Mouse (Mus musculus) ES-Bruce4 (cell line): ENCODE measurements around the gene Shisa8. TPM values are rescaled to one million over a fixed set of nuclear protein-coding genes. Genes with fewer than 3 reads are reported as not detected.
A peak's percentile ranks its signal among the peaks of the same experiment; 100 is the strongest.

Experiments used
- H3K27ac ChIP-seq: 2 replicates; pipeline ENCODE4 v1.5.1; 2012; ENCODE audit warnings: low read length, inconsistent platforms; ENCODE audit not compliant: insufficient read depth
- H3K27me3 ChIP-seq: 2 replicates; pipeline ENCODE4 v1.6.1; 2012; ENCODE audit warnings: mild to moderate bottlenecking, low read length, inconsistent platforms; ENCODE audit not compliant: control insufficient read depth, poor library complexity, insufficient read depth, severe bottlenecking
- H3K36me3 ChIP-seq: 2 replicates; pipeline ENCODE4 v1.6.1; 2012; ENCODE audit warnings: inconsistent platforms, mild to moderate bottlenecking, low read length, moderate library complexity; ENCODE audit not compliant: control insufficient read depth, poor library complexity, insufficient read depth, severe bottlenecking
- H3K4me1 ChIP-seq: one replicate; pipeline ENCODE4 v1.8.1; 2011; ENCODE audit warnings: low read length; ENCODE audit not compliant: control insufficient read depth, insufficient read depth
- H3K4me3 ChIP-seq: 2 replicates; pipeline ENCODE4 v1.5.1; 2011; ENCODE audit warnings: low read depth, mild to moderate bottlenecking, low read length
- H3K9ac ChIP-seq: 2 replicates; pipeline ENCODE4 v1.6.1; 2012; ENCODE audit warnings: low read depth, mild to moderate bottlenecking, inconsistent platforms; ENCODE audit not compliant: poor library complexity, severe bottlenecking
- H3K9me3 ChIP-seq: replicated peaks from 2 replicates; pipeline ENCODE4 v1.6.1; 2012; ENCODE audit warnings: mild to moderate bottlenecking, low read length, inconsistent platforms; ENCODE audit not compliant: control insufficient read depth, poor library complexity, insufficient read depth, severe bottlenecking
- CTCF ChIP-seq: IDR thresholded peaks from one replicate; pipeline ENCODE4 v1.8.1; 2011; ENCODE audit warnings: low read depth, low read length
- EP300 ChIP-seq: IDR thresholded peaks from 2 replicates; pipeline ENCODE4 v1.6.1; 2011; ENCODE audit warnings: low read depth, low read length; ENCODE audit not compliant: insufficient read depth
- POLR2A ChIP-seq: IDR thresholded peaks from one replicate; pipeline ENCODE4 v1.8.1; 2011; ENCODE audit warnings: low read length; ENCODE audit not compliant: insufficient read depth
- polyA plus RNA-seq: library from polyadenylated mRNA; stranded (reverse); fragments of >200 nt; gene quantifications from 2 replicates; pipeline ENCODE4 v1.2.4, GENCODE M21; 2011; ENCODE audit warnings: low read depth; ENCODE audit not compliant: missing spikeins, insufficient read depth, insufficient read length

The Shisa8 gene
- polyA plus RNA-seq, 1 experiment: 7.4 TPM

DNA sequence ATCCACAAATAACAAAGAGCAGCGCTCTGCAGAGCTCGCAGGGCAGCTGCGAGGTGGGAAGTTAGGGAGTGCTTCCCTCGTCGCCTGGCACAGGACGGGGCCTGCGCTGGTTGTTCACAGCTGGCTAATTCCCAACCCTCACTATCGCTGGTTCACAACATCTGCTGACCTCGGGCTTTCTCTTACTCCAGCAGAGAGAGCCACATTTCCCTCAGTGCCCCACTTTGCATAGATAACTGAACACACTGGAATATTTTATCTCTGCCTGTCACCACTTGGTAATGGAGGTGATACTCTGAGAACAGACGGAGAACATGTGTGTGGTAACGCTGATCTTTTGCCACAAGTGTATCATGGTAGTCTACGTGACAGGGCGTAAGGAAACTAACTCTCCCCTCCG lies 26.5 kb downstream of the Shisa8 start:
- H3K9ac ChIP-seq: no peak overlapping the region
- peak overlapping the region; percentile 64 for H3K27ac ChIP-seq
- no peak overlapping the region for H3K4me3 ChIP-seq
- H3K9me3 ChIP-seq: peaks cover 12% of the 10 kb centered on the region
- H3K27me3 ChIP-seq: no peaks in the 10 kb centered on the region
- peaks cover 2% of the 10 kb centered on the region for H3K4me1 ChIP-seq
- H3K36me3 ChIP-seq: peaks cover 44% of the 10 kb centered on the region
- TF ChIP-seq EP300 (no peak), POLR2A (no peak), CTCF (no peak)

DNA sequence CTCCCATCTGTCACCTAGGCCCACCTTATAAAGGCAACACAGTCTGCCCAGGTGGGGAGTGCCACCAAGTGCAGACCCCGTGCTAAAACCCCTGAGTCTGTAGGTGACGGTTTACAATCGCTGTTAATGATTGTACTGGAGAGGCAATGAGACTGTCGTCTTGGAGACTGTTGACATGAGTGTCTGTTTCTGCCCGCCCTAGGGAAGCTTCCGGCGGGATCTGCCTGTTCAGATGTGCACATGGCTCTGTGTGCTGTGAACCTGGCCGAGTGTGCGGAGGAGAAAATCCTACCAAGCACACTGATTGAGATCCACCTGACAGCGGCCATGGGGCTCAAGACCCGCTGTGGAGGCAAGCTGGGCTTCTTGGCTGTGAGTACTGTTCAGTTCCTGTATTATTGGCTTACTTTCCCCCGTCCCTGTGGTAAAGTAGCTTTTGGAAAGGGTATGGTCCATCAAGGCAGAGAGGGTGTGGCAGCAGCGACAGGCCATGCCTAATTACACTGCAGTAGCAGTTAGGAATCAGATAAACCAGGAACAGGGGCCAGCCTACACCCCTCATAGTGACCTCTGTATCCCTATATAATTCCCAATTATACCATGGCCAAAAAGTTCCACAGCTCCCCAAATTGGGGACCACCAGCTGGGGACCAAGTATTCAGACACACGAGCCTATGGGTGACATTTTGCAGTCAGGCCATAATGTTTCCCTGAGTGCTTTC lies 27.4 kb downstream of the Shisa8 start:
- peaks cover 2% of the 10 kb centered on the region for H3K4me1 ChIP-seq
- H3K9ac ChIP-seq: no peak overlapping the region
- no peak overlapping the region for H3K27ac ChIP-seq
- TF ChIP-seq EP300 (no peak), CTCF (no peak), POLR2A (no peak)
- H3K27me3 ChIP-seq: no peaks in the 10 kb centered on the region
- H3K9me3 ChIP-seq: peaks cover 12% of the 10 kb centered on the region
- H3K36me3 ChIP-seq: peaks cover 51% of the 10 kb centered on the region
- H3K4me3 ChIP-seq: no peak overlapping the region

DNA sequence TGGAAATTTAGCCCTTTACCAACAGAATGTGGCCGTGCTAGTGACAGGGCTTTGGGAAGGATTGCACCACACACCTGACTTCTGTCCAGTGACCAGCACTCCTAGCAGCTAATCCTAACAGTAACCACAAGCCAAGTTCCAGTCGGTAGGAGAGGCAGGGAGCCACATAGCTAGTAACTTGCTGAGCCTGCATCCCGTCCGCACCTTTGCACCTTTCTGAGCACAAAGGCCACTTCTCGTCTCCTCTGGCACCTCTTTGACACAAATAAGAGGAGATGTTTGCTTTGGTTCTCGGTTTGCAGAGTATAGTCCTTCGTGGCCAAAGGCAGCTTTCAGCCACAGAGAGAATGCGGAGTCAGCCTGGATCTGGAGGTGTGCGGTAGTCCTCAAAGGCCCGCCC lies 28.0 kb downstream of the Shisa8 start:
- H3K9ac ChIP-seq: no peak overlapping the region

DNA sequence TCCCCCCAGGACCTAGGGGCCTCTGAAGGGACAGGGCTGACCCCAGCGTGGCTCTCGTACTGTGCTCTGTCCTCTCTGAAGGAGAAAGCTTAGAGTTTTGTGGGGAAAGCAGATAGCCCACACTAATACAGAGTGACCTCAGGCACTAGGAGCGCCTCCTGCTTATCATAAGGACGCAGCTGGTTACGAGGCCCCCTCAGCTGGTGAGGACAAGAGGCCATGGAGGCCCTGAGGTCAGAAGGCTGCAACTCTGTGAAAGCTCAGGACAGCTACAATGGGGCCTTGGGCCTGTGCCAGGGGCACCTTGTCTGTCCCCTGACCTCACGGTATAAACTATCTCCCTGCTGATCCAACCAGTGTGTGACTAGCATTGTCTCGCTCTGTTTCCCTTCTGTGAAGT lies 28.4 kb downstream of the Shisa8 start:
- H3K9ac ChIP-seq: no peak overlapping the region
- no peaks in the 10 kb centered on the region for H3K27me3 ChIP-seq
- no peak overlapping the region for H3K27ac ChIP-seq

More for the DNA sequence above, 28.0 kb downstream of the Shisa8 start:
- H3K36me3 ChIP-seq: peaks cover 57% of the 10 kb centered on the region
- H3K9me3 ChIP-seq: peaks cover 12% of the 10 kb centered on the region
- no peak overlapping the region for H3K27ac ChIP-seq
- H3K4me1 ChIP-seq: peaks cover 2% of the 10 kb centered on the region
- no peak overlapping the region for H3K4me3 ChIP-seq
- no peaks in the 10 kb centered on the region for H3K27me3 ChIP-seq
- no peak for TF ChIP-seq EP300
- no peak for TF ChIP-seq POLR2A
- no peak for TF ChIP-seq CTCF

DNA sequence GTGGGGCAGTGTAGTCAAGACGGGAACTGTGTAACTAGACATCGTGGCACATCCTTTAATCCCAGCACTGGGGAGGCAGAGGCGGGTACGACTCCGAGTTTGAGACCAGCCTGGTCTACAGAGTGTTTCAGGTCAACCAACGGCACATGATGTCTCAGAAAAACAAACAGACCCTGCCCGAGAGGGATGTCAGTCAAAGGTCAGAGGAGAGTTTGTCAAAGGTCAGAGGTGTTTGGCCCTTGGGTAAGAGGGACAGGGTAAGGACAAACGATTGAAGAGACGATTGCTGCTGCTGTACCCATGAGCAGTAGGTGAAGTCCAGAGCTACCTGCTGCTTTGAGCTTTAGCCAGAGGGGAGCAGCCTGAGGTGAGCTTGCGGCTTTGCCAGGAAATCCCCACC lies 29.0 kb downstream of the Shisa8 start:
- Histone ChIP-seq H3K27me3 (no peaks in the 10 kb centered on the region), H3K9me3 (peaks cover 12% of the 10 kb centered on the region), H3K27ac (no peak overlapping the region), H3K9ac (no peak overlapping the region), H3K4me1 (peaks cover 2% of the 10 kb centered on the region), H3K36me3 (peaks cover 65% of the 10 kb centered on the region), H3K4me3 (no peak overlapping the region)
- TF ChIP-seq POLR2A: no peak
- TF ChIP-seq EP300: no peak
- no peak for TF ChIP-seq CTCF

More for the DNA sequence above, 28.4 kb downstream of the Shisa8 start:
- Histone ChIP-seq H3K9me3 (peaks cover 12% of the 10 kb centered on the region), H3K4me1 (peaks cover 2% of the 10 kb centered on the region), H3K36me3 (peaks cover 59% of the 10 kb centered on the region), H3K4me3 (no peak overlapping the region)
- no peak for TF ChIP-seq POLR2A
- no peak for TF ChIP-seq CTCF

- TF ChIP-seq POLR2A (no peak), CTCF (peak; percentile 33), EP300 (no peak)
- Histone ChIP-seq H3K27me3 (no peaks in the 10 kb centered on the region), H3K4me1 (peaks cover 2% of the 10 kb centered on the region)
Measured at GRCm38 (mm10) chr15:82182311-82182710, 30.3 kb downstream of the Shisa8 start.

More at GRCm38 (mm10) chr15:82182311-82182710, 30.3 kb downstream of the Shisa8 start:
- Histone ChIP-seq H3K9me3 (peaks cover 12% of the 10 kb centered on the region), H3K36me3 (peaks cover 77% of the 10 kb centered on the region), H3K9ac (no peak overlapping the region), H3K4me3 (no peak overlapping the region), H3K27ac (no peak overlapping the region)
